Mouse (Mus musculus): Measurements from ENCODE around the gene Steap4. TPM values are rescaled to one million over a fixed set of nuclear protein-coding genes. Genes with fewer than 3 reads are reported as not detected.

The Steap4 gene
- polyA plus RNA-seq, 1 experiment, result not detected

GRCm38 (mm10) chr5:8013276-8013675, 53.0 kb downstream of the Steap4 start:
- Histone ChIP-seq H3K4me1 (ENCODE audit: control insufficient read depth, insufficient read depth, low read length) (no peaks in the 10 kb centered on the region), H3K27ac (ENCODE audit: insufficient read depth, low read depth, low read length) (no peak overlapping the region), H3K4me3 (ENCODE audit: insufficient read depth, low read length) (no peak overlapping the region)
- TF ChIP-seq POLR2A (IDR thresholded peaks at IDR 0.05; ENCODE audit: borderline replicate concordance, low read depth, low read length) (no peak), CTCF (IDR thresholded peaks at IDR 0.05; ENCODE audit: low read depth, low read length) (no peak)

Other genes with a start within 250 kb of the Steap4 start
- gene Sri, start 85.6 kb downstream of the Steap4 start, polyA plus RNA-seq (2012; ENCODE audit: insufficient read depth, insufficient read length, missing spikeins), result 156 and 190 TPM in 2 replicates

All from bone marrow macrophage, adult 2 months (primary cell).